Mouse (Mus musculus) gastrocnemius, adult 2 months (tissue): ENCODE data around the gene Snx10. TPM values are rescaled to one million over a fixed set of nuclear protein-coding genes. Genes with fewer than 3 reads are reported as not detected.

Experiments used
- DNase-seq: peaks from one replicate; pipeline ENCODE4 v3.0.0; 2022
- H3K27ac ChIP-seq: fragments of 200-600 bp; 2 replicates; pipeline ENCODE4 v1.8.1; 2022; ENCODE audit warnings: mild to moderate bottlenecking
- H3K4me3 ChIP-seq: fragments of 200-600 bp; 2 replicates; pipeline ENCODE4 v1.8.1; 2022; ENCODE audit warnings: mild to moderate bottlenecking, moderate library complexity
- CTCF ChIP-seq: fragments of 200-600 bp; IDR thresholded peaks from 2 replicates; pipeline ENCODE4 v1.8.1; 2022; ENCODE audit warnings: antibody characterized with exemption, mild to moderate bottlenecking, moderate library complexity
- intact Hi-C: fragments of 180-260 bp; cut with DNase I; formaldehyde crosslinking; loops from one replicate; pipeline ENCODE4 v1.15.1; 2025
- total RNA-seq, 2 experiments: library from RNA; stranded (reverse); gene quantifications; 2 replicates each; pipeline ENCODE4 v1.2.3; 2021

The Snx10 gene
- total RNA-seq, 2 experiments from 2014 or later: 4.4 to 6.1 TPM

GRCm38 (mm10) chr6:51542147-51542546, 18.4 kb downstream of the Snx10 start:
- H3K4me3 ChIP-seq: no peak overlapping the region
- intact Hi-C loops: no loop called here
- no peak for TF ChIP-seq CTCF

GRCm38 (mm10) chr6:51543639-51544117, 20.0 kb downstream of the Snx10 start:
- DNase-seq: no peak
- no peak for TF ChIP-seq CTCF
- Histone ChIP-seq H3K4me3 (no peak overlapping the region), H3K27ac (peak overlapping the region; percentile 76)
- intact Hi-C loops: no loop called here

More at GRCm38 (mm10) chr6:51542147-51542546, 18.4 kb downstream of the Snx10 start:
- DNase-seq: no peak
- H3K27ac ChIP-seq: no peak overlapping the region

- peak overlapping the region; percentile 76 for H3K27ac ChIP-seq
- TF ChIP-seq CTCF: no peak
- peak; percentile 50 for DNase-seq
- intact Hi-C loops: no loop called here
- H3K4me3 ChIP-seq: peak overlapping the region; percentile 69
Observed at GRCm38 (mm10) chr6:51544118-51544681, 20.5 kb downstream of the Snx10 start.

- Histone ChIP-seq H3K4me3 (peak overlapping the region; percentile 69), H3K27ac (peak overlapping the region; percentile 76)
- no peak for TF ChIP-seq CTCF
- intact Hi-C loops: no loop called here
- peak; percentile 56 for DNase-seq
Observed at GRCm38 (mm10) chr6:51545219-51545859, 21.6 kb downstream of the Snx10 start.

- peak overlapping the region; percentile 76; the same call in 1 of the 2 replicates for H3K27ac ChIP-seq
- no peak for TF ChIP-seq CTCF
- no peak overlapping the region; the same call in 1 of the 2 replicates for H3K4me3 ChIP-seq
- no peak for DNase-seq
- intact Hi-C loops: no loop called here
Observed at GRCm38 (mm10) chr6:51546085-51546484, 22.4 kb downstream of the Snx10 start.

GRCm38 (mm10) chr6:51548757-51549156, 25.1 kb downstream of the Snx10 start:
- Histone ChIP-seq H3K4me3 (no peak overlapping the region), H3K27ac (no peak overlapping the region)
- DNase-seq: no peak
- TF ChIP-seq CTCF: no peak
- intact Hi-C loops: no loop called here

GRCm38 (mm10) chr6:51551267-51551802, 27.6 kb downstream of the Snx10 start:
- DNase-seq: no peak
- Histone ChIP-seq H3K4me3 (no peak overlapping the region), H3K27ac (no peak overlapping the region)
- TF ChIP-seq CTCF: no peak
- intact Hi-C loops: no loop called here

- intact Hi-C loops: no loop called here
- H3K4me3 ChIP-seq: no peak overlapping the region
- no peak for TF ChIP-seq CTCF
- H3K27ac ChIP-seq: no peak overlapping the region
- no peak for DNase-seq
Observed at GRCm38 (mm10) chr6:51556562-51556961, 32.9 kb downstream of the Snx10 start.

- H3K4me3 ChIP-seq: no peak overlapping the region
- DNase-seq: peak; percentile 37
- H3K27ac ChIP-seq: no peak overlapping the region
- intact Hi-C loops: no loop called here
- TF ChIP-seq CTCF: no peak
Observed at GRCm38 (mm10) chr6:51558311-51558710, 34.6 kb downstream of the Snx10 start.

GRCm38 (mm10) chr6:51566771-51567680, 43.3 kb downstream of the Snx10 start:
- intact Hi-C loops: no loop called here
- Histone ChIP-seq H3K27ac (no peak overlapping the region), H3K4me3 (no peak overlapping the region)
- DNase-seq: no peak
- no peak for TF ChIP-seq CTCF

GRCm38 (mm10) chr6:51569086-51569485, 45.4 kb downstream of the Snx10 start:
- Histone ChIP-seq H3K4me3 (no peak overlapping the region), H3K27ac (no peak overlapping the region)
- TF ChIP-seq CTCF: no peak
- DNase-seq: no peak
- intact Hi-C loops: no loop called here

GRCm38 (mm10) chr6:51573136-51573535, 49.4 kb downstream of the Snx10 start:
- intact Hi-C loops: no loop called here
- TF ChIP-seq CTCF: no peak
- no peak for DNase-seq
- Histone ChIP-seq H3K4me3 (no peak overlapping the region), H3K27ac (no peak overlapping the region)
